Mouse (Mus musculus) MEL (cell line): ENCODE data around the gene Cenpm.

Experiments
- BHLHE40 ChIP-seq: IDR thresholded peaks from 2 replicates; pipeline ENCODE4 v1.6.1; 2012; ENCODE audit warnings: low read depth, mild to moderate bottlenecking, inconsistent platforms, low read length, improper control_type of control experiment, borderline replicate concordance
- EP300 ChIP-seq, 2 experiments: IDR thresholded peaks; 2 replicates each; pipeline ENCODE4 v1.6.1; 2011; ENCODE audit warnings: improper control_type of control experiment in 2 of 2, low read length in 2 of 2, low read depth in 1 of 2, mild to moderate bottlenecking in 1 of 2
- MAX ChIP-seq: IDR thresholded peaks from 2 replicates; pipeline ENCODE4 v1.6.1; 2011; ENCODE audit warnings: low read length, improper control_type of control experiment
- NELFE ChIP-seq: IDR thresholded peaks from 2 replicates; pipeline ENCODE4 v1.6.1; 2011; ENCODE audit warnings: low read depth, low read length, improper control_type of control experiment
- POLR2A ChIP-seq, 2 experiments: IDR thresholded peaks; 2 replicates each; pipeline ENCODE4 v1.6.1; 2011 to 2012; ENCODE audit warnings: low read length in 2 of 2, mild to moderate bottlenecking in 2 of 2, control low read depth in 1 of 2, improper control_type of control experiment in 1 of 2, low read depth in 1 of 2, moderate library complexity in 1 of 2; ENCODE audit not compliant: control insufficient read depth in 1 of 2, insufficient read depth in 1 of 2, poor library complexity in 1 of 2
- RAD21 ChIP-seq: IDR thresholded peaks from 2 replicates; pipeline ENCODE4 v1.6.1; 2011; ENCODE audit warnings: mild to moderate bottlenecking, low read depth, low read length, improper control_type of control experiment
- SMC3 ChIP-seq: IDR thresholded peaks from 2 replicates; pipeline ENCODE4 v1.6.1; 2011; ENCODE audit warnings: low read depth, low read length, improper control_type of control experiment
- UBTF ChIP-seq: IDR thresholded peaks from 2 replicates; pipeline ENCODE4 v1.6.1; 2012; ENCODE audit warnings: low read depth, mild to moderate bottlenecking, inconsistent platforms, low read length, improper control_type of control experiment, moderate library complexity, borderline replicate concordance; ENCODE audit not compliant: insufficient read depth
- USF1 ChIP-seq: IDR thresholded peaks from 2 replicates; pipeline ENCODE4 v1.6.1; 2014; ENCODE audit warnings: low read depth, mild to moderate bottlenecking, inconsistent platforms, low read length, improper control_type of control experiment, moderate library complexity
- ZC3H11A ChIP-seq: IDR thresholded peaks from 2 replicates; pipeline ENCODE4 v1.6.1; 2012; ENCODE audit warnings: low read depth, mild to moderate bottlenecking, inconsistent platforms, low read length, improper control_type of control experiment
- ZMIZ1 ChIP-seq: IDR thresholded peaks from 2 replicates; pipeline ENCODE4 v1.6.1; 2012; ENCODE audit warnings: low read depth, mild to moderate bottlenecking, inconsistent platforms, low read length, improper control_type of control experiment, moderate library complexity

- TF ChIP-seq RAD21 (no peak), MAX (no peak), BHLHE40 (no peak), NELFE (no peak), EP300 (IDR thresholded peaks at IDR 0.05; ENCODE audit: low read depth in 1 of 2, low read length in 2 of 2) (no peak), ZC3H11A (no peak), USF1 (no peak), POLR2A (IDR thresholded peaks at IDR 0.05; ENCODE audit: control insufficient read depth in 1 of 2, insufficient read depth in 1 of 2, low read depth in 1 of 2, low read length in 2 of 2, poor library complexity in 1 of 2) (no peak), ZMIZ1 (no peak), SMC3 (no peak), UBTF (no peak)
Observed at GRCm38 (mm10) chr15:82268185-82268584, 23.6 kb upstream of the Cenpm start.
